Mouse (Mus musculus) urinary bladder, adult 2 months (tissue): ENCODE measurements around the gene Abl2. TPM values are rescaled to one million over a fixed set of nuclear protein-coding genes. Genes with fewer than 3 reads are reported as not detected.
A peak's percentile ranks its signal among the peaks of the same experiment; 100 is the strongest.

Experiments
- DNase-seq: peaks from one replicate; pipeline ENCODE4 v3.0.0; 2022; ENCODE audit warnings: low spot score
- polyA plus RNA-seq: library from polyadenylated mRNA; depleted of rRNA; stranded (reverse); fragments of >200 nt; gene quantifications from 2 replicates; pipeline ENCODE4 v1.2.3, GENCODE M21; 2012; rRNA removed

Gene Abl2
- polyA plus RNA-seq, 1 experiment = 7.0 TPM

GRCm38 (mm10) chr1:156669208-156669983 is 110.8 kb downstream of the Abl2 start:
- no peak for DNase-seq

- no peak for DNase-seq
Observed at GRCm38 (mm10) chr1:156671921-156672320, 113.3 kb downstream of the Abl2 start.

DNA sequence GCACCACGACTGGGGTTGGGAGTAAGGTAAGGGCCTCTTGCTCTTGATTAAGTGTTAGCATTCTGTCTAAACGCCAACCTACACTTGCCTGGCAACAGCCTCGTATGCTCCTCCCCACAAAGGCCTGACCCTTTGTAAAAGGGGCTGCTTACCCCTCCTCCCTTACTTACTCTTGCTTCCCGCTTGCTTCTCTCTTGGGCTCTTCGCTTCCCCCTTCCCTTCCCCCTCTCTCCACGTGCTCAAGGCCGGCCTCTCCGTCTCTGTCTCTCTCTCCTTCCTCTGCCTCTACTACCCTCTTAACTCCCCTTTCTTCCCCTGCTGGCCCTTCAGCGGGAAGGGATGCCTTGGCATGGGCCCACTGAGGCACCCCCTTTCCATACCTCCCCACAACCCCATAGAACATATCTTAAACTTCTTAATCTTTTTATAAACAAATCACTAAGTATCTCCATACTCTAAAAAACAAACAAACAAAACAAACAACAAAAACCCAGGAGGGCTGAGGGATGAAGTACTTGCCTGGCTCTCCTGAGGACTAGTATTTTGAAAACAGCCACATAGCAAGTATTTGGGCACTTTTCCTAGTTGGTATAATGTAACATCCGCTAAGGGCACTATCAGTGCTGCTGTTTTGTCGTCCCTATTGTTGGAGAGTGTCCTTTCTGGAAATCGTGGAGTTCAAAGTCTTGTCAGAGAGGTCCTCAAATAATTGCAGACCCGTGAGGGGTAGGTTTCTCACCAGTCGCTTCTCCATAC is 114.3 kb downstream of the Abl2 start:
- no peak for DNase-seq

GRCm38 (mm10) chr1:156673476-156674194 is 115.0 kb downstream of the Abl2 start:
- DNase-seq = no peak

- peak; percentile 68 for DNase-seq
Observed at GRCm38 (mm10) chr1:156674195-156675000, 115.8 kb downstream of the Abl2 start, which contains the start of gene Tor3a. Gene Tor3a (minus strand): TSS chr1:156674356.

DNA sequence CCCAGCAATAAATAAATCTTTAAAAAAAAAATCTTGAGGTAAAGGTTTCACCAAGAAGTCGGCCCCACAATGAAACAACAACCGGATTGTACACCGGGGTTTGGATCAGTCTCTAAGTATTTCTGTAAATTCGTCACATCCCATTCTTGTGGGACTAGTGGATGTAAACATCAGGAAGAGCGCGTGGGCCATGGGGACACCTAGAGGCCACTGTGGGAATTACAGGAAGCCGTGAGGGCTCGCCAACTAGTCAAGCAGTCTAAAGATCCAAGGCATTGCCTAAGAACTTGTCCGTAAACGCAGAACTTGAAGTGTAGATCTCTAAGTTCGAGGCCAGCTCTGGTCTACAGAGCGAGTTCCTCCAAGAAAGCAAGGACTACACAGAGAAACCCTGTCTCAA is 117.6 kb downstream of the Abl2 start:
- no peak for DNase-seq

DNA sequence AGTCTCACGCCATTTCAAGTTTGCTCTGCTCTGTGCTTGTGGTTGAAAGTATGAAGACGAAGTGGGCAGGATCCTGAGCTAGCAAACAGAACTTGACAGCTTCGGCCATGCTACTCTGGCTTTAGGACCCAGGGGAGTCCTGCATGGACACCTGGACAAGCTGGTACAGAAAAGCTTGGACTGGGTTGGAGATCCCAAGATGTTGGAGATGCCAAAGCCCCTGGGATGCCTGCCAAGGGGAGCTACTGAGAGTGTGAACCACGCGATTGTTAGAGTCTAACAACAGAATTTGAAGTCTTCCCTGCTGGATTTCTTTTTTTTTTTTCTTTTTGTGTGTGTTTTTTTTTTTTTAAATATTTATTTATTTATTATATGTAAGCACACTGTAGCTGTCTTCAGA is 118.0 kb downstream of the Abl2 start:
- DNase-seq = no peak

GRCm38 (mm10) chr1:156677230-156677629 is 118.6 kb downstream of the Abl2 start:
- no peak for DNase-seq

- DNase-seq = no peak
Observed at GRCm38 (mm10) chr1:156679599-156679998, 121.0 kb downstream of the Abl2 start.

- no peak for DNase-seq
Observed at GRCm38 (mm10) chr1:156686025-156686661, 127.6 kb downstream of the Abl2 start.

Other genes starting within 250 kb of the Abl2 start
- 0.03 and 0.07 TPM in 2 replicates for gene Nphs2, start 248.1 kb upstream of the Abl2 start, polyA plus RNA-seq
- gene Gm2000, start 192.7 kb upstream of the Abl2 start, polyA plus RNA-seq = 122 and 151 TPM in 2 replicates
- gene Axdnd1, start 137.6 kb upstream of the Abl2 start, polyA plus RNA-seq = 0.06 and 0.12 TPM in 2 replicates
- 16.5 and 22.0 TPM in 2 replicates for gene Soat1, start 84.5 kb upstream of the Abl2 start, polyA plus RNA-seq
- 5.1 and 5.9 TPM in 2 replicates for gene Gm10031, start 34.8 kb upstream of the Abl2 start, polyA plus RNA-seq
- 21.3 and 24.3 TPM in 2 replicates for gene Tor3a, start 115.6 kb downstream of the Abl2 start, polyA plus RNA-seq
- gene Fam20b, start 160.3 kb downstream of the Abl2 start, polyA plus RNA-seq = 31.7 and 39.2 TPM in 2 replicates